Mouse (Mus musculus): Measurements from ENCODE around the gene Nrsn2. TPM values are rescaled to one million over a fixed set of nuclear protein-coding genes. Genes with fewer than 3 reads are reported as not detected.

Gene Nrsn2
- polyA plus RNA-seq, 1 experiment from 2014 or later = 14.4 TPM

Other genes starting within 250 kb of the Nrsn2 start
- 8.8 and 9.9 TPM in 2 replicates for gene Tcf15, start 233.1 kb downstream of the Nrsn2 start, polyA plus RNA-seq (2016; fragmentation: Nextera tagmentation; extraction: Ambion mirVana)
- 88.4 and 90.6 TPM in 2 replicates for gene Csnk2a1, start 149.8 kb downstream of the Nrsn2 start, polyA plus RNA-seq (2016; fragmentation: Nextera tagmentation; extraction: Ambion mirVana)
- 41.5 and 43.5 TPM in 2 replicates for gene Tbc1d20, start 82.8 kb downstream of the Nrsn2 start, polyA plus RNA-seq (2016; fragmentation: Nextera tagmentation; extraction: Ambion mirVana)
- gene Rbck1, start 44.0 kb downstream of the Nrsn2 start, polyA plus RNA-seq (2016; fragmentation: Nextera tagmentation; extraction: Ambion mirVana) = 91.5 and 91.9 TPM in 2 replicates
- 3.0 and 3.5 TPM in 2 replicates for gene Trib3, start 32.6 kb downstream of the Nrsn2 start, polyA plus RNA-seq (2016; fragmentation: Nextera tagmentation; extraction: Ambion mirVana)
- gene Sox12, start 21.4 kb upstream of the Nrsn2 start, polyA plus RNA-seq (2016; fragmentation: Nextera tagmentation; extraction: Ambion mirVana) = 19.5 and 19.6 TPM in 2 replicates
- 50.7 and 54.5 TPM in 2 replicates for gene Zcchc3, start 38.4 kb upstream of the Nrsn2 start, polyA plus RNA-seq (2016; fragmentation: Nextera tagmentation; extraction: Ambion mirVana)
- 2.0 and 3.6 TPM in 2 replicates for gene 6820408C15Rik, start 38.9 kb upstream of the Nrsn2 start, polyA plus RNA-seq (2016; fragmentation: Nextera tagmentation; extraction: Ambion mirVana)
- gene Defb23, start 88.0 kb upstream of the Nrsn2 start, polyA plus RNA-seq (2016; fragmentation: Nextera tagmentation; extraction: Ambion mirVana) = not detected in 2 replicates
- not detected in 2 replicates for gene Defb20, start 100.4 kb upstream of the Nrsn2 start, polyA plus RNA-seq (2016; fragmentation: Nextera tagmentation; extraction: Ambion mirVana)
- not detected in 2 replicates for gene Defb22, start 113.5 kb upstream of the Nrsn2 start, polyA plus RNA-seq (2016; fragmentation: Nextera tagmentation; extraction: Ambion mirVana)
- gene Defb26, start 135.1 kb upstream of the Nrsn2 start, polyA plus RNA-seq (2016; fragmentation: Nextera tagmentation; extraction: Ambion mirVana) = not detected in 2 replicates
- gene Defb28, start 141.6 kb upstream of the Nrsn2 start, polyA plus RNA-seq (2016; fragmentation: Nextera tagmentation; extraction: Ambion mirVana) = not detected in 2 replicates
- not detected in 2 replicates for gene Defb29, start 163.5 kb upstream of the Nrsn2 start, polyA plus RNA-seq (2016; fragmentation: Nextera tagmentation; extraction: Ambion mirVana)
- gene Gm17416, start 192.7 kb upstream of the Nrsn2 start, polyA plus RNA-seq (2016; fragmentation: Nextera tagmentation; extraction: Ambion mirVana) = not detected in 2 replicates
- not detected in 2 replicates for gene Defb21, start 196.1 kb upstream of the Nrsn2 start, polyA plus RNA-seq (2016; fragmentation: Nextera tagmentation; extraction: Ambion mirVana)
- gene Defb19, start 203.7 kb upstream of the Nrsn2 start, polyA plus RNA-seq (2016; fragmentation: Nextera tagmentation; extraction: Ambion mirVana) = not detected in 2 replicates
- gene Defb45, start 222.8 kb upstream of the Nrsn2 start, polyA plus RNA-seq (2016; fragmentation: Nextera tagmentation; extraction: Ambion mirVana) = not detected in 2 replicates
- not detected in 2 replicates for gene Defb36, start 227.7 kb upstream of the Nrsn2 start, polyA plus RNA-seq (2016; fragmentation: Nextera tagmentation; extraction: Ambion mirVana)
- not detected in 2 replicates for gene Defb25, start 246.4 kb upstream of the Nrsn2 start, polyA plus RNA-seq (2016; fragmentation: Nextera tagmentation; extraction: Ambion mirVana)

Data from hindbrain, embryonic 12.5 days (tissue).